Mouse (Mus musculus) induced T-regulatory cell, adult 2 months (primary cell): ENCODE results near the gene Nlrc5.

ENCODE experiments used
- DNase-seq: peaks from one replicate; pipeline ENCODE4 v3.0.0-alpha.2; 2012; ENCODE audit warnings: low read depth

Nlrc5 gene

DNA sequence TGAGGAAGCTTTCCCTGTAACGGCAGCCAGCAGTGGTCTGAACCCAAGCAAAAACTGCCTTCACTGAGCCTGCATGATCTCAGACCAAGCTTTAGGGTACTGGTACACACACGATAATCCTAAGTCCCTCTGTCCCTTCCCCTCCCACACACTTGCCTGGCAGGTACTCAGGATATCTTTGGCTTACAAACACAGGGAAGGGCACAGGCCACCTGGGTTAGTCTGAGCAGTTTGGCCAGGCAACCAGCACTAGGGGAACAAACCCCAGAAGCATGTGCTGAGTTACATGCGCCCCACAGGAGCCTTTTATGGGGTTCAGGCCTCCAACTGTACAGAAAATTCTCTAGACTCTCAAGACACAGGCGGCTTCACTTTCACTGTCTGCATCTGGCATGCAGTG is 95.7 kb downstream of the Nlrc5 start:
- no peak for DNase-seq

DNA sequence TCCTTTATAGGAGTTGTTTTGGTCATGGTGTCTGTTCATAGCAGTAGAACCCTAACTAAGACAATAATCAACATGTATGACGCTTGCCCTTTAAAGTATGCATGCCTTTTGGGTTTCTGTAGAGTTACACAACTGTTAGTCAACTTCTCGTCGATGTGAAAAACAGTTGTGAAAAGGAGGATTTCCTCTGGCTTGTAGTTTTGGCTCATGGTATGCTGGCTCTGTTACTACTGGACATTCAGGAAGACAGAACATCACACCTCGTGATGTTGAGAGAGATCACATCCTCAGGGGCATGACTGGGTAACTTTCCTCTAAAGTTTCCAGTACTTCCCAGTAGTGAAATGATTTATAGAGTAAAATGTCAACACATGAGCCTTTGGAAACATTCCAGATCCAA is 96.5 kb downstream of the Nlrc5 start:
- no peak for DNase-seq

DNA sequence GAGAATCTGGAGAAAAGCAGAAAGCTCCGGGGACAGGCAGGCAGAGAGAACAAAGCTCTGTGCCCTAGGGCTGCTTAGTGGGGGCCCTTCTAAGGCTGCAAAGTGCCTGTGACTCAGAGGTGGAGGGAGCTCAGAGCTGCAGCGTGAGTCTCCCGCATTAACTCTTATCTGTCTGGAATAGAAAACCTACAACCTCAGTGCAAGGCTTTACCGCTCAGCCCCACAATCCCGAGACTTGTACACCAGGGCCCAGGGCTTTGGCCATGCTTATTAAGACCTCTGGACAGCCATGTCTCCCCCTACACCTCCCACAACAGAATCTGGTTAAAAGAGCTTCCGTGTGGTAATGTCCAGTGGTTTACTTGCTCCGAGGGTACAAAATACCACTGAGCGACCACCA is 97.8 kb downstream of the Nlrc5 start:
- DNase-seq, result no peak

DNA sequence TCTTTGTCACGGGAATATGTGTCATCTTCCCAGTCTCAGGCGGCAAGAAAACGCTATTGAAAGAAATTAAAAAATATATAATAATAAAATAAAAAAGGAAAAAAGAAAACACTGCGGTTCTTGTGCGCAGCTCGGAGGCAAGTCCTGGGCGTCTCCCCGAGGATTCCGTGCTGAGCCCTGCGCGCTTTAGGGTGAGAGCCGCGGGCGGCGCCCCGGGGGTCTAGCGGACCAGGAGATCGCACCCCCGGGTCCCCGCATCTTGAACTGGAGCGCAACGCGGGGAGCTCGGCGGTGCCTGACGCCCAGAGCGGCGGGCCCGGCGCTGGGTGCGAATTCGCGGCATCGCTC is 98.3 kb downstream of the Nlrc5 start:
- DNase-seq, result no peak

DNA sequence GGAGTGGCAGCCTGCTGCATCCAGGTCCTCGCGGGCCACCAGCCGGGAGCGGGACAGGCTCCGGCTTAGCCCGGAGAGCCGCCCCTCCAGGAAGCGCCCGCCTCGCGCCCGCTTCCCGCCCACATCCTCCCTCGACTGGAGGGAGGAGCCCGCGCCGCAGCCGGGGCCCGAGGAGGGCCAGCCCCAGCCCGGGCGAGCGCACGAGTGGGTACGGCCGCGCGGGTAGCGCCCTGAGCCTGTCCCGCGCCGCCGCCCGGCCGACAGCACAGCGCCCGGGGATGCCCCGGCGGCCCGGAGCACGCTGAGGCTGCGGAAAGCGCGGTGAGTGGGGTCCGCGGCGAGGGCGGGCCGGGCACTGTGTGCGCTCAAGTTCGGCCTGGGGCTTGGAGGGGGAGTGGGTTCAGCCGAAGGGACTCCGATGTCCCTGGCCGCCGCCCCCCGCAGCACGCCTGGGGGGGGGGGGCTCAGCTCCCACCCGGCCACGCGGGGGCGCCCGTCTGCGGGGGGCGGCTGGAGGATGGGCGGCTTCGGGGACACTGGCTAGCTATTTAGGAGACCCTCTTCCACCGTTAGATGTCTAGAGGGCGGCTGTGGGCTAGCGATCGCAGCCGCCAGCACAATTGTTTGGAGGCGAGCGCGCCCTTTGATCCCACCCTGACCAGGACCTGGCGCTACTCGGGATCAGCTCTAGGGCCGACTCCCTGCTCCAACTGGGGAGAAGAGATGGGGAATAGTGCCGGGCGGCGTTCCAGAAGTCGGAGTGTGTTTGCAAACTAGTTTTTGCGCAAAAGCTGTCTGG is 98.9 kb downstream of the Nlrc5 start, which contains the start of gene Cpne2:
Gene Cpne2, plus strand, starts transcription at position 118 of the 799 bp plus-strand sequence.
- peak; percentile 82 for DNase-seq

DNA sequence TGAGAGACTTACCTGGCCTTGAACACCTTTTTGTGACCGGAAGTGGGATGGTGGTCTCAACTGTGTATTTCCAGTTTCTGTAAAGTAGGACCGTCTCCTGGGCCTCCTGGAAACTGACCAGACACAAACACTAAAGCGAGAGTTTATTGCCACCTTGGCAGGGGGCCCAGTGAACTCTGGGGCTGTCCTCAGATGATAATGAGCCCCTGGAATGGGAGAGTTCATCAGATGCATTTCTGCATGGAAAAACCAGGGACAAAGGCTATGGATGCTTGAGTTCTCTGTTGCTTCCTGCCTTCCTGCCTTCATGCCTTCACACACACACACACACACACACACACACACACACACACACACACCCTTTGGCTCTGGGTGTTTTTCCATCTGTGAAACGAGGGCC is 100.5 kb downstream of the Nlrc5 start:
- DNase-seq, result no peak

DNA sequence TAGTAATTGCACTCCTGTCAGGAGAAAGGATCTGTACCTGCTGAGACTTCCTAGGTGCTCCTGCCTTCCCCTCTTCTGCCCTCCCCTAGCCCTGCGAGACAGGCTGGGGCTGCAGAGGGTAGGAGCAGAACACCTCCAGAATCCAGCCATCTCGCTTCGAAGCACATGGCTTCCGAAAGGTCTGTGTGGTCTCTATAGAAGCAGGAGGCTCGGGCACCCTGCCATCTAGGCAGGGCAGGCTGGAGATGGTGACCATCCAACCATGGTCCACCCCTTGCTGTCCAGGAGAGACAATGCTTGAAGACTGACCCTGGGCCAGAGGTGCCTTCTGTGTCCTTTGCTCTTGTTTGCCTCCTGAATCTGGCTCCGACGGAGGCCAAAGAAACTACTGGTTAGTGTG is 101.5 kb downstream of the Nlrc5 start:
- DNase-seq, result no peak

DNA sequence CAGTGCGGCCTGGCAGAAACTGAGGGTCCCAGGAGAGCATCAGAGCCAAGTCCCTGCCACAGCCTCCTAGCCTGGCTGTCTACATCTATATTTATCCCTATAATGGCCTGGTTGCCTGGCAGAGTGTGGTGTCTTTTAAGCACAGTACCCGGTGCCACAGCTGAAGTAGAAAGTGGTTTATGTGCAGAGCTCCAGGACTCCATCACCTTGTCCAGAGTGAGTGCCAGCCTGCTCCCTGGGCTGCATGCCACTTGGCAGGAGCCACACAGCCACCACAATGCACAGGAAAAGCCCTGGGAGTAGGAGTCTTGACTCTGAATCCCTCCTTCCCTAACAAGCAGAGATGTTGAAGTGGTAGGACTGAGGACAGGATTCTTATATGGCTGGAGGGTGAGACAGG is 103.3 kb downstream of the Nlrc5 start:
- no peak for DNase-seq

DNA sequence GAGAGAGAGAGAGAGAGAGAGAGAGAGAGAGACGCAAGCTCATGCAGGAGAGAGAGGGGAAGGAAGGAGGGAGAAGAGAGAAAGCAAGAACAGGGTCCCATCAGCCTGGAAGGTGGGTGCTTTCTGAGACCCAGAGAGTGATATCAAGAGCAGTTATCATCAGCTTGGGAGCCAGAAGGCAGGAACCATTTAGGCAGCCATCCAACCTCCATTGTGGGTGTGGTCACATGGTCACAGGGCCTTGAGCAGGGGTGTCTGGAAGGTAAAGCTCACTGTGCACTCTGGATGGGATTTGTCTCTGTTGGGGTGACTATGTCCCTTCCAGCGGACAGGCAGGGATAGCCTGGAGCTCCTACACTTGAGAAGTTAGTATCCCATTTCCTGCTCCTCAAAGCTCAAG is 105.9 kb downstream of the Nlrc5 start:
- DNase-seq, result no peak

DNA sequence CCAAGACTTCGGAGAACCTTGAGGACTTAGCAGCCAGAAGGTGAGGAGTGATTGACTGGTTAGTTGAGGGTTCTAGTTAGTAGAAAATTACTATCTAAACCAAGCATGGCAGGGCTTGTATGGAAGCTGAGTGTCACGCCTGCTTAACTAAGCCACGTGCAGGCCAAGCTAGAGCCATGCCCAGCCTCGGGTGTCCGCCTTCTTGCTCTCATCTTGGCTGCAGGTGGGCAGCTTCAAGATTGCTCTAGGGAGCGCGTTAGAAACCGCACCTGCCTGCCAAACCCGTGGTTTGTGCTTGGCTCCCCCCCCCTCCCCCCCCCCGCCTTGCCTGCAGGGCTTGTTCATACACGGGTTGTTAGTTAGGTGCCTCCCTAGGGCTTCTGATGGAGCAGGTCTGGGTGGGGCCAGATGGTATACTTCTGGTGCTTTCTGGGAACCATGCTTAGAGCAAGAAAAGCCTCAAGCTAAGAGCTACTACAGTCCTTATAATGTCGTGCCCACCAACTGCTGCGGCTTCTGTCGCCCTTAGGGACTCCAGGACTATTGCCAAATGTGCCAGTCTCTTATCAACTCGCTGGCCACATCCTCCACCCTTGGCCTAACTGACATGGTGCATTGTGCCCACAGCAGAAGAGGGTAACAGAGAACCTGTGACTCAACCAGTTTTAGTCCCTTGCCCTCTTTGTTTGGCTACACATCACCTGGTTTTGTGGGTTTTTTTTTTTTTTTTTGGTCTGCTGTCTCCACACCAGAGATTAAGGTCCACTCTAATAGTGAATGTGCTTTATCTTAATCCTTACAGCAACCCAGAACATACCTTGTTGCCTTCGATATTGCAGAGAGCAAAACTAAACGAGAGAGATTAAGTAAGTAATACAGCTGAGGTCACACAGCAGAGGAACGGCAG is 107.0 kb downstream of the Nlrc5 start:
- DNase-seq, result no peak

DNA sequence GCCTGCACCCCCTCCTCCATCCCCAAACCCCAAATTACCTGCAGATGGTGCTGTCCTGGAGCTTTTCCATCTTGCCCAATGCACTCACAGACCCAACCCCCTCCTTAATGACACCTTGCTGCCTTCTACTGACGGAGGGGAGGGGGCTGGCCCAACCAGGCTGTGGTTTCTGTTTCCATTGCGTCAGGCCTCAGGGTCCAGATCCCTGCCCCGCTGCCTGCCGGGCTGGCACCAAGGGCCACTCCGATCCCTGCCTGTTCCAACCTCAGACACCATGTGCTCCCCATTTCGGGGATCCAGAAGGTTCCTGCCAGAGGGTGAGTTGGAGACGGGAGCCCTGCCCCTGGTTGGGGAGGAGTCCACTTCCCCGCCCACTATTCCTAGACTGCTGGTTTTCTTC is 109.8 kb downstream of the Nlrc5 start:
- no peak for DNase-seq

DNA sequence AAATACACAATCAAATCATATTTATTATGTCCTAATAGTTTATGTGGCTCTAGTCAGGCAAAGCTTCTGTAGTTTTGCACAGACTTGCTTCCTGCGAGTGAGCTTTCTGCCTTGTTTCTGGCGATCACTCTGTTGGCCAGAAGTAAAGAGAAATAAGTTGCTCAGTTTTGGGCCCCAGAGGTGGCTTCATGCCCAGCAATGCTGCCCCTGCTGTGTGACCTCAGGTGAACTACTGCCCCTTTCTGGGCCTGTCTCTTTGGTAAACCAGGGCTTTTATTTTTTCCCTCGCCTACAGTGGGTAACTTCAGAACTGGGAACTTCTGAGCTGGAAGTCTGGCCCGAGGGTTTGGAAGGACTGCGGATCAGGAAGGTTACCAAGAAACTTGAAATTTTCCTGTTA is 114.9 kb downstream of the Nlrc5 start:
- DNase-seq, result no peak

DNA sequence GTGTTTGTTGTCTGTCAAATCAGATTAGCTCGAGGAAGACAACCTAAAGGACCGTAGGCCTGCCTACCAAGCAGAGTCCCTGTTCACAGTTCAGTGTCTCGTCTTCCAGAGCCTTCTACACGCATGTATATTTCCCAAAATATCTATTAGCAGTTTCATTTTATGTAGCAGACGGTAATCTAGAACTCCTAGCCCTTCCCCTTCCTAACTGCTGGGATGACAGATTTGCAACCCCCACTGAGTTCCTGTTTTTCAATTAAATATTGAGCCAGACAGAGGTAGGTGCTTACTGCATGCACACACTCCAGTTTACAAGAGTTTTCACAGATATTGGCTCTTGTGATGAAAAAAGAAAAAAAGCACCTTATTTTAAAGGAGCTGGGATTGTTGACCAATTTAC is 115.3 kb downstream of the Nlrc5 start:
- no peak for DNase-seq

DNA sequence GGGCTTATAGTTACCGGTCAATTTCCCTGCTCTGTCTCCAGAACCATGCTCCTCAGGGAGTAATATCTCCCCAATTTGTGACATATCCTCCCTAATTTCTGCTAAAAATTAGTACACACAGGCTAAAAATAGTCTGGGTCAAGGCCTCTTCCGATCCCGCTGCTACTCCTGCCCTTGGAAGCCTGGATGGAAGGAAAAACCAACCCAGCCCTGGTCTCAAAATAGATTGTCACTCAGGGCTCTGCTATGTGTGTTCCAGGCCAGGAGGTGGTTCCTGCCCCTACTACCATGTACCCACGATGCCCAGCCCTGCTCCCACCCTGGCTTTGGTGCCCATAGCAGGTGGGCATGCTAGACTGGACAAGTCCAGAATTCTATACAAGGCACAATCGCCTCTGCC is 115.8 kb downstream of the Nlrc5 start:
- DNase-seq, result no peak

DNA sequence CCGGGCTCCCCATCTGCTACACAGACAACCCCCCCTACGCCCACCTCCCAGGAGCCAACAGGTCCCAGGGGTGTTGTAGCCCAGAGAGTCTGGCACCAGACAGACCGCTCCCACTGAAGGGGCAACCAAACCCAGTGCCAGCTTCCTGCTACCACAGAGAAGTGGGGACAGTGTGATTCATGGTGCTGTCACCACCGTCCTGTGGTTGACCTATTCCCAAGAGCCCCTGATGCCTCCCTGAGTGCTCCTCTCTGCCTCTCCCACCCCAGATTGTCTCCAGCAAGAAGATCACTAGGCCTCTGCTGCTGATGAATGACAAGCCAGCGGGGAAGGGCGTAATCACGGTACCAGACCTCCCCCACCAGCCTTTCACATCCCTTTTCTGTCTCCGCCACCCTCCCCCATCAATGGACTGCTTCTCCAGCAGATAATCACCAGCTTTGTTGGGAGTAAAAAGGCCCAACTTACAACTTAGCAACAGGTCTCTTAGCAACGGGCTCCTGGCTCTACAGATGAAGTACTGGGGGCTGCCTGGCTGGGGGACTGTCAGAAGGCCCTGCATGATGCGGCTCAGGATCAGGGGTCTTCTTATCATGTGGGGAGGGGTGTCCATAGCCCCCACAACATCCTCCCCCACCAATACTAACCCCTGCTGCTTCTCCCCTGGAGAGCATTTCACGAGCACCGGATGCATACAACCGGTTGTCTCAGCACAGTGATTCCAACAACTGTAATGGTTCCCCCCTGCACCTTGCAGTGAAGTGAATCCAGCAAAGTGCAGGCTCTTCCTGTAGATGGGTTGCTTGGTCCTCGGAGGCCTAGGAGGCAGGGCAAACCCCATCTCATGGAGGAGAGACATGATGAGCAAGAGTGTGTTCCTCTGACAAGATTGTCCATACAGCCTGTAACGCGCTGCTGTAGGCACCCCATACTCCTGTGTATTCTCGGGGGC is 117.6 kb downstream of the Nlrc5 start:
- no peak for DNase-seq

DNA sequence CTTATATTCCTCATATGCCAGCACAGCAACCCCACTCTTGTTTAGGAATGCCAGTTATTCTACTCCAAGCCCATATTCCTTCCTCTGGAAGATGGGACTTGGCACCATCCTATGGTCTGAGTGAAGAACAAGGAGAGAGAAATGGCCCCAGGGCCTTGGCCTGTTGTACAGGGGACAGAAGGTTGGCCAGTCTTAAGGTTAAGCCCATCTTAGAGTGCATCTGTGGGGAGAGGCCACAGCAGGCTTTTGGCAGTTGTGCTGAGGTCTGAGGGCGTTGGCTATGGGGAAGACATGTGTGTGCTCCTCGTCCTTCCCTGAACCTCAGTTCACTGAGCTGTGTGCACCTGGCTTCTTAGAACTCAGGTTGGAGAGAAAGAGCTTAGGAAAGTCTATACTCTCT is 118.5 kb downstream of the Nlrc5 start:
- DNase-seq, result no peak

DNA sequence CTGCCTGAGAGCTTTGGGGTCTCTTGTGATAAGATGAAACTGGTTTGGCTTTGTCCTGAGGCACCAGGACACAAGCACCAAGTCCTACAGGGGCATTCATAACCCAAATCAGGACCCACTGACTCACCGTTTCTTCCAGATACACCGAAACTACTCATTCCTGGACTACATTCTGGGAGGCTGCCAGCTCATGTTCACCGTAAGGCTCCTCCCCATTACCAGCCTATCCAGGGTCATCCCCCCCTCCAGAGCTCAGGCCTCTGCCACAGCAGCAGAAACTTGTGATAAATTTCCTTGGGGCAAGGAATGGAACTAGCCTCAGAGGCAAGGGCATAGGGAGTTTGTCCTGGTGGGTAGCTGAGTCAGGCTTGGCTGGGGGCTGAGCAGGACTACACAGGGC is 123.1 kb downstream of the Nlrc5 start:
- DNase-seq, result no peak

DNA sequence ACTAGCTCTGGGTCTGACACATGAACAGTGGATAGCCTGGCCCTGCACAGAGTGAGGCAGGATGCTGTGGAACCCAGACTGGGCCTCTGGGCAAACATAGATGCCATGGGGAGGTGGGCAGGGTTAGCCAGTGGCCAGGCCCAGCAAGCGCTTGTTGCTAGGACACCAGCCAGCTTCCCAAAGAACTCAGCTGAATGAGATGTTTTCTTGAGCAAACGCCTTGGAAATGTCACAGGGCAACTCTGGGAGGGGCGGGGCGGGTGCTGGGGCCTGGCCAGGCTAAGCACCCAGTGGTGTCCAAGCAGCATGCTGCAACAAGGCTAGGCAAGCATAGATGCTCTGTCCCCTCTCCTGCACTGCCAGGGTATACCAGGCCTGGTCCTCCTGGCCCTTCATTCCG is 127.1 kb downstream of the Nlrc5 start:
- DNase-seq, result no peak

DNA sequence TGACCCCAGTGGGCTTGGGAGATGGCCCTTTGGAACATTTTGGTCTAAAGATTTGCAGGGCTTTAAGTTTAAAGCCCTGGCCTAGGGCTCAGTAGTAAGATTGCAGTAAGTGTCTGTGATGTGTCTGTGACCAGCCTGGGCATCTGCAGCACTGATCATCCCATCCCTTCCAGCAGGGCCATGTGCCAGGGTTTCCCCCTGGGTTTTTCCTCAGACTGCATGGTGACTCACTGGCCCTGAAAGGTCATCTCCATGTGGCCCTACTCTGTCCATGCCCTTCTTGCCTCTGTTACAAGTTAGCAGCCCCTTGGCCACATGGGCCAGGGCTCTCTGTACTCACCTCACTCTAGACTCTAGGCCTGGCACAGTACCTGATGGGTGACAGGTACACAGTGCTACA is 130.3 kb downstream of the Nlrc5 start:
- DNase-seq, result no peak

DNA sequence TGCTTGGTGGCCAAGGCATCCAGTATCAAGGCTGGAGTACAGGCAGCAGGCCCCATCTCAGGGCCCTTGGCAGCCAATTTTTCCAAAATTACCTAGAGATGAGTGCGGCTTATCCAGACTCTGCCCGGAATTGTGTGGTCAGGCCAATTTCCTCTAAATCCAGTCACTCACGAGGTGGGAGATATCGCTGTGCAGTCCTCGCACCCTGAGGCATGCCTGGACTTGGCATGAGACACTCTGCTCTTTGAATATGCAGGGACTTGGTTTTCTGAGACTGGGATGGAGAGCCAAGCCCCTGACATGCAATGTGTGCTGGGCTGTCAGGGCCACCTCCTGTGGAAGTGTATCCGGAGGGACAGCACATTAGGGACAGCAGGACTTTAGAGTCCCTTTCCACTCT is 131.9 kb downstream of the Nlrc5 start:
- no peak for DNase-seq

DNA sequence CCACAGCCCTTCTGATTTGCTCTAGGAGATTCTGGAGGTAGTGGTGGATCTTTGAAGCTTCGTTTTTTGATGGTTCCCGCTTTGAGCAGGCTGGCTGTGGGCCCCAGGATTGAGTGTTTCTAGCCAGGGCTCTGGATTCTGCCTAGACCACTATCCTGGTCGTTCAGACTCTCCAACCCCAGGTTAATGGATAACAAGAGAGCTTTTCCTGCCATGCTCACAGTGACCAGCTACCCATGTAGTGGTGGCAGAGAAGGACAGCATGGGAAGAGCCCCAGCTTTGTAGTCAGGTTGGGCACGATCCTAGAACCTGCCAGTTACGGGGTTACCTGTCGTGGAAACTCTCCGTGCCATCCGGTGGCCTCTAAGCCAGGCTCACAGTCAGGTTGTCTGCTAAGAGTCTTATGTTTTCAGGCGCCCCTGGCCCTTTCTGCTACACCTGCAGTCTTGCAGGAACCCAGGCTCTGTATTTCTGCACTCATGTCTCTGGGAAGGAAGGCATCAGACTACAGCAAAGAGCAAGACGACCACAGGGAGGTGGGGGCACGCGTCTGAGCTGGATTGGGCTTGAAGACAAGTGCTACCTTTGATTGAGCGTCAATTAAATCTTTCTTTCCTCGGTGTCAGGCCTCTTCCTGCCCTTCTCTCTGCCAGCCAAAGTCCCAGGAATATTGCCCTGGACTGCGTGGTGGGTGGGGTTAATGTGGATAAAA is 132.4 kb downstream of the Nlrc5 start:
- no peak for DNase-seq
